Mouse (Mus musculus) CD8-positive naive resting alpha-beta T cell, adult 57 days (primary cell): ENCODE results near the gene Cenpo. TPM values are rescaled to one million over a fixed set of nuclear protein-coding genes. Genes with fewer than 3 reads are reported as not detected.

ENCODE experiments used
- total RNA-seq: library from RNA; stranded (reverse); gene quantifications from one replicate; pipeline ENCODE4 v1.2.4, GENCODE M21; 2023

Gene Cenpo
- total RNA-seq: 29.7 TPM

GRCm38 (mm10) chr12:4233572-4234508 is at the start of gene Cenpo, which contains the start of gene Ptrhd1:
Gene Cenpo, minus strand, starts transcription at chr12:4234294.
Gene Ptrhd1, plus strand, starts transcription at chr12:4234027.

Other genes starting within 250 kb of the Cenpo start
- not detected for gene Efr3b, start 195.4 kb downstream of the Cenpo start, total RNA-seq
- gene Dnajc27, start 151.7 kb downstream of the Cenpo start, total RNA-seq: 14.5 TPM
- 37.4 TPM for gene Adcy3, start 101.2 kb downstream of the Cenpo start, total RNA-seq
- gene Ptrhd1, start 267 bp downstream of the Cenpo start, total RNA-seq: 4.3 TPM
- 34.3 TPM for gene Ncoa1, start 242.9 kb upstream of the Cenpo start, total RNA-seq